Mouse (Mus musculus): ENCODE data around the gene Actl7a. TPM values are rescaled to one million over a fixed set of nuclear protein-coding genes. Genes with fewer than 3 reads are reported as not detected.

The Actl7a gene
- polyA plus RNA-seq (2012; rRNA removed; ENCODE audit: low replicate concordance) = not detected in 2 replicates

DNA sequence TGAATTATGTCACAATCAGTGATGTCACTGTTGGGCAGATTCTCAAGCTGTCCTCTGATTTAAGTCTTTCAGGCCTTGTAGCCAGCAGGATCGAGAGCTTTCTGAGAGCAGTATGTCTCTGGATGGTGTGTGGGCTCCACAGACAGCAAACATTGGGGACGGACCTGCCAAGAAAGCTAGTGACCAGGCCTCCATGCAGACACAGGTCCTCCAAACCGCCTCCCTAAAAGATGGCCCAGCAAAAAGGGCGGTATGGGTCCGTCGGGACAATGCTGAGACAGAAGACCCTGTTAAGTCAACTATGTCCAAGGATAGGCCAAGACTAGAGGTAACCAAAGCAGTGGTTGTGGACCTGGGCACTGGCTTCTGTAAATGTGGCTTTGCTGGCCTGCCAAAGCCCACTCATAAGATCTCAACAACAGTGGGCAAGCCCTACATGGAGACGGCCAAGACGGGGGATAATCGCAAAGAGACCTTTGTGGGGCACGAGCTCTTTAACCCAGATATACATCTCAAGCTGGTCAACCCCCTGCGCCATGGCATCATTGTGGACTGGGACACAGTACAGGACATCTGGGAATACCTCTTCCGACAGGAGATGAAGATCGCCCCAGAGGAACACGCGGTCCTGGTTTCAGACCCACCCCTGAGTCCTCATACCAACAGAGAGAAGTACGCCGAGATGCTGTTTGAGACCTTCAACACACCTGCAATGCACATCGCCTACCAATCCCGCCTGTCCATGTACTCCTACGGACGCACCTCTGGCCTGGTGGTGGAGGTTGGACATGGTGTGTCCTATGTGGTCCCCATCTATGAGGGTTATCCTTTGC, at the start of gene Actl7a:
TSS of gene Actl7a (plus strand) at position 51 of the 833 bp plus-strand sequence.

GRCm38 (mm10) chr4:56740020-56740485, 3.2 kb upstream of the Actl7a start, which contains the start of gene Gm26657:
Gm26657 (plus strand) TSS chr4:56740070.

DNA sequence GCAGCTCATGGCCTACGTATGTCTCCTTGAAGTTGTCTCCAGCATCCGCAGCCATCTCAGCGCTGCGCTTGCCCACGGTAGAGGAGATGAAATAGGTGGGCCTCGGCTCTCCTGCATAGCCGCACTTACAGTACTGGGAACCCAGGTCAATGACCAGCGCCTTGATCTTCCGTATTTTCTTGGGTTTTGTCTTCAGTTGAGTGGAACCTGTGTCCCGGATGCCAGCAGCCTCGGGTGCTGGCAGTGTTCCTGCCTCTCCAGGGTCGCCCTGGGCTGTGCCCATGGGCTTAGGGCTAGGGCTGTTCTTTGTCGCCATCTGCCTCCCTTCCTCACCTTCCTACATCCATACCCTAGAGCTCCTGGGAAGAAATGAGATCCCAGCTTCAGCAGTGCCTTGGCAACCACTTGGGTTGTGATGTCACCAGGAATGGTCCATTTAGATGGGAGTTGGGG, 2.1 kb upstream of the Actl7a start, which contains the start of gene Actl7b:
TSS of gene Actl7b (minus strand) at position 403 of the 453 bp plus-strand sequence.

Other genes starting within 250 kb of the Actl7a start
- gene Gm26657, start 3.3 kb upstream of the Actl7a start, polyA plus RNA-seq (2012; rRNA removed; ENCODE audit: low replicate concordance) = not detected in 2 replicates
- 0.07 and 0.13 TPM in 2 replicates for gene Actl7b, start 2.0 kb upstream of the Actl7a start, polyA plus RNA-seq (2012; rRNA removed; ENCODE audit: low replicate concordance)
- gene Elp1, start 58.9 kb downstream of the Actl7a start, polyA plus RNA-seq (2012; rRNA removed; ENCODE audit: low replicate concordance) = 14.9 and 24.3 TPM in 2 replicates
- 4.1 and 8.7 TPM in 2 replicates for gene Fam206a, start 58.9 kb downstream of the Actl7a start, polyA plus RNA-seq (2012; rRNA removed; ENCODE audit: low replicate concordance)
- 19.9 and 21.5 TPM in 2 replicates for gene Ctnnal1, start 121.8 kb downstream of the Actl7a start, polyA plus RNA-seq (2012; rRNA removed; ENCODE audit: low replicate concordance)
- gene Tmem245, start 204.0 kb downstream of the Actl7a start, polyA plus RNA-seq (2012; rRNA removed; ENCODE audit: low replicate concordance) = 17.2 and 19.6 TPM in 2 replicates
- gene Frrs1l, start 247.0 kb downstream of the Actl7a start, polyA plus RNA-seq (2012; rRNA removed; ENCODE audit: low replicate concordance) = 0.13 TPM in 1 of 2 replicates, not detected in the other

Data from subcutaneous adipose tissue, adult 2 months (tissue).